Mouse (Mus musculus) embryonic facial prominence, embryonic 14.5 days (tissue): ENCODE results near the gene St6galnac1. TPM values are rescaled to one million over a fixed set of nuclear protein-coding genes. Genes with fewer than 3 reads are reported as not detected.
A peak's percentile ranks its signal among the peaks of the same experiment; 100 is the strongest.
"Not testable (repeated sequence)": the region's sequence is repeated elsewhere in the genome, so short reads cannot be mapped to it uniquely, and the experiment has no call there.

Source experiments
- ATAC-seq: fragments of 200-750 bp; cut with Nextera tagmentation; 2 replicates; pipeline ENCODE4 v1.8.0; 2017; ENCODE audit warnings: low read depth, moderate number of reproducible peaks, moderate TSS enrichment
- DNase-seq: peaks from one replicate; pipeline ENCODE4 v3.0.0-alpha.2; 2015; ENCODE audit warnings: low spot score
- H3K27ac ChIP-seq: fragments of 300-500 bp; sonication (generic); replicated peaks from 2 replicates; pipeline ENCODE4 v1.5.1; 2014; ENCODE audit warnings: low read depth, mild to moderate bottlenecking, low read length, moderate library complexity
- H3K27me3 ChIP-seq: fragments of 300-500 bp; sonication (generic); replicated peaks from 2 replicates; pipeline ENCODE4 v1.6.1; 2014; ENCODE audit warnings: low read length; ENCODE audit not compliant: control insufficient read depth, insufficient read depth
- H3K36me3 ChIP-seq: fragments of 300-500 bp; sonication (generic); 2 replicates; pipeline ENCODE4 v1.6.1; 2014; ENCODE audit warnings: low read length, mixed read lengths; ENCODE audit not compliant: control insufficient read depth, insufficient read depth
- H3K4me1 ChIP-seq: fragments of 300-500 bp; sonication (generic); 2 replicates; pipeline ENCODE4 v1.6.1; 2014; ENCODE audit warnings: antibody characterized with exemption, low read length; ENCODE audit not compliant: control insufficient read depth, insufficient read depth
- H3K4me2 ChIP-seq: fragments of 300-500 bp; sonication (generic); 2 replicates; pipeline ENCODE4 v1.6.1; 2014; ENCODE audit warnings: low read depth, mild to moderate bottlenecking, low read length, moderate library complexity, mixed read lengths
- H3K4me3 ChIP-seq: fragments of 300-500 bp; sonication (generic); 2 replicates; pipeline ENCODE4 v1.5.1; 2014; ENCODE audit warnings: low read depth, mild to moderate bottlenecking, low read length
- H3K9ac ChIP-seq: fragments of 300-500 bp; sonication (generic); 2 replicates; pipeline ENCODE4 v1.6.1; 2014; ENCODE audit warnings: low read depth, mild to moderate bottlenecking, low read length, moderate library complexity, mixed read lengths
- H3K9me3 ChIP-seq: fragments of 300-500 bp; sonication (generic); 2 replicates; pipeline ENCODE4 v1.6.1; 2016; ENCODE audit warnings: low read length; ENCODE audit not compliant: control insufficient read depth
- WGBS: fragments of 180-500 bp; shearing (Covaris S2); extraction: QIAGEN DNeasy Blood & Tissue Kit; methylation state at CpG from one replicate; pipeline ENCODE4 v1.1.7; 2014; 5-methylcytosine and 5-hydroxymethylcytosine counted together
- polyA plus RNA-seq: library from polyadenylated mRNA; unstranded; fragments of >200 nt; fragmentation: Nextera tagmentation; extraction: Ambion mirVana; gene quantifications from 2 replicates; pipeline ENCODE4 v1.2.1, GENCODE M21; 2014

St6galnac1 gene
- 0.11 TPM in 1 of 2 replicates, not detected in the other for polyA plus RNA-seq

- H3K9ac ChIP-seq = no peak within 1 kb of the TSS
- ATAC-seq = no peak
- no peak within 1 kb of the TSS for H3K4me3 ChIP-seq
- H3K4me2 ChIP-seq = no peak within 1 kb of the TSS
- DNase-seq = no peak
- no peaks in the 10 kb centered on the region for H3K36me3 ChIP-seq
- no peaks in the 10 kb centered on the region for H3K9me3 ChIP-seq
- 84% methylated on average over 7 of the region's 7 CpGs for WGBS
- H3K27me3 ChIP-seq = no peaks in the 10 kb centered on the region
- no peaks in the 10 kb centered on the region for H3K4me1 ChIP-seq
- no peak within 1 kb of the TSS for H3K27ac ChIP-seq
Measured at GRCm38 (mm10) chr11:116775407-116775806, at the start of gene St6galnac1. Gene St6galnac1, minus strand, starts transcription at chr11:116775507.

GRCm38 (mm10) chr11:116823885-116824284, 48.6 kb upstream of the St6galnac1 start:
- H3K27me3 ChIP-seq, H3K36me3 ChIP-seq, H3K9ac ChIP-seq, H3K4me2 ChIP-seq, DNase-seq, ATAC-seq, H3K4me3 ChIP-seq, H3K9me3 ChIP-seq, H3K27ac ChIP-seq: not testable (repeated sequence)
- peaks cover 11% of the 10 kb centered on the region; the same call in 1 of the 2 replicates for H3K4me1 ChIP-seq
- WGBS = 94% methylated on average over 10 of the region's 10 CpGs

- H3K9ac ChIP-seq = no peak overlapping the region
- H3K4me2 ChIP-seq = no peak overlapping the region
- H3K4me3 ChIP-seq = no peak overlapping the region
- no peak overlapping the region for H3K27ac ChIP-seq
- 100% methylated on average over 2 of the region's 2 CpGs for WGBS
- DNase-seq (no peak), ATAC-seq (no peak)
- no peaks in the 10 kb centered on the region for H3K27me3 ChIP-seq
- H3K36me3 ChIP-seq = no peaks in the 10 kb centered on the region
- H3K4me1 ChIP-seq = peaks cover 13% of the 10 kb centered on the region; the same call in 1 of the 2 replicates
- no peaks in the 10 kb centered on the region for H3K9me3 ChIP-seq
Measured at GRCm38 (mm10) chr11:116823255-116823654, 47.9 kb upstream of the St6galnac1 start.

- WGBS = 81% methylated on average over 10 of the region's 10 CpGs
Measured at GRCm38 (mm10) chr11:116822626-116823025, 47.3 kb upstream of the St6galnac1 start.

GRCm38 (mm10) chr11:116822215-116822614, 46.9 kb upstream of the St6galnac1 start:
- H3K9ac ChIP-seq = no peak overlapping the region
- H3K27ac ChIP-seq = no peak overlapping the region
- no peaks in the 10 kb centered on the region for H3K9me3 ChIP-seq
- 63% methylated on average over 10 of the region's 10 CpGs for WGBS
- peaks cover 8% of the 10 kb centered on the region; the same call in 1 of the 2 replicates for H3K4me1 ChIP-seq
- no peaks in the 10 kb centered on the region for H3K36me3 ChIP-seq
- H3K4me3 ChIP-seq = no peak overlapping the region
- no peaks in the 10 kb centered on the region for H3K27me3 ChIP-seq
- ATAC-seq (no peak), DNase-seq (no peak)
- no peak overlapping the region for H3K4me2 ChIP-seq

More at GRCm38 (mm10) chr11:116822626-116823025, 47.3 kb upstream of the St6galnac1 start:
- Histone ChIP-seq H3K9me3 (no peaks in the 10 kb centered on the region), H3K9ac (no peak overlapping the region), H3K36me3 (no peaks in the 10 kb centered on the region), H3K27me3 (no peaks in the 10 kb centered on the region), H3K4me2 (no peak overlapping the region), H3K27ac (no peak overlapping the region), H3K4me3 (no peak overlapping the region), H3K4me1 (peaks cover 10% of the 10 kb centered on the region; the same call in 1 of the 2 replicates)
- no peak for ATAC-seq
- no peak for DNase-seq

GRCm38 (mm10) chr11:116821057-116821940, 46.0 kb upstream of the St6galnac1 start:
- no peak overlapping the region for H3K9ac ChIP-seq

GRCm38 (mm10) chr11:116819932-116820593, 44.8 kb upstream of the St6galnac1 start:
- 84% methylated on average over 5 of the region's 5 CpGs for WGBS
- H3K4me1 ChIP-seq = peaks cover 13% of the 10 kb centered on the region
- H3K9ac ChIP-seq = no peak overlapping the region

More at GRCm38 (mm10) chr11:116821057-116821940, 46.0 kb upstream of the St6galnac1 start:
- Histone ChIP-seq H3K27ac (no peak overlapping the region), H3K4me2 (no peak overlapping the region), H3K27me3 (no peaks in the 10 kb centered on the region), H3K9me3 (no peaks in the 10 kb centered on the region), H3K4me1 (peaks cover 4% of the 10 kb centered on the region; the same call in 1 of the 2 replicates), H3K36me3 (no peaks in the 10 kb centered on the region), H3K4me3 (no peak overlapping the region)
- DNase-seq (no peak), ATAC-seq (no peak)
- 69% methylated on average over 13 of the region's 13 CpGs for WGBS

GRCm38 (mm10) chr11:116818722-116819121, 43.4 kb upstream of the St6galnac1 start:
- no peak overlapping the region for H3K4me3 ChIP-seq
- H3K4me2 ChIP-seq = no peak overlapping the region
- DNase-seq = no peak
- H3K4me1 ChIP-seq = peaks cover 26% of the 10 kb centered on the region
- H3K36me3 ChIP-seq = no peaks in the 10 kb centered on the region
- H3K9ac ChIP-seq = no peak overlapping the region
- H3K27me3 ChIP-seq = no peaks in the 10 kb centered on the region
- no peaks in the 10 kb centered on the region for H3K9me3 ChIP-seq
- no peak for ATAC-seq
- peak overlapping the region; percentile 39 for H3K27ac ChIP-seq
- WGBS = 57% methylated on average over 8 of the region's 8 CpGs

More at GRCm38 (mm10) chr11:116819932-116820593, 44.8 kb upstream of the St6galnac1 start:
- H3K4me2 ChIP-seq = no peak overlapping the region
- no peaks in the 10 kb centered on the region for H3K27me3 ChIP-seq
- H3K4me3 ChIP-seq = no peak overlapping the region
- H3K27ac ChIP-seq = no peak overlapping the region
- DNase-seq (no peak), ATAC-seq (no peak)
- no peaks in the 10 kb centered on the region for H3K9me3 ChIP-seq
- no peaks in the 10 kb centered on the region for H3K36me3 ChIP-seq
